Mouse (Mus musculus): ENCODE results near the gene Cpxm2. TPM values are rescaled to one million over a fixed set of nuclear protein-coding genes. Genes with fewer than 3 reads are reported as not detected.

Cpxm2 gene
- total RNA-seq, 1 experiment from 2014 or later, result not detected

GRCm38 (mm10) chr7:132162254-132162653 is 7.7 kb upstream of the Cpxm2 start:
- no peak for ATAC-seq (replicated peaks in 1 of 2; ENCODE audit: insufficient read depth in 1 of 2, low FRiP score in 2 of 2, low TSS enrichment in 1 of 2, low read depth in 1 of 2, poor library complexity in 2 of 2, severe bottlenecking in 2 of 2)

DNA sequence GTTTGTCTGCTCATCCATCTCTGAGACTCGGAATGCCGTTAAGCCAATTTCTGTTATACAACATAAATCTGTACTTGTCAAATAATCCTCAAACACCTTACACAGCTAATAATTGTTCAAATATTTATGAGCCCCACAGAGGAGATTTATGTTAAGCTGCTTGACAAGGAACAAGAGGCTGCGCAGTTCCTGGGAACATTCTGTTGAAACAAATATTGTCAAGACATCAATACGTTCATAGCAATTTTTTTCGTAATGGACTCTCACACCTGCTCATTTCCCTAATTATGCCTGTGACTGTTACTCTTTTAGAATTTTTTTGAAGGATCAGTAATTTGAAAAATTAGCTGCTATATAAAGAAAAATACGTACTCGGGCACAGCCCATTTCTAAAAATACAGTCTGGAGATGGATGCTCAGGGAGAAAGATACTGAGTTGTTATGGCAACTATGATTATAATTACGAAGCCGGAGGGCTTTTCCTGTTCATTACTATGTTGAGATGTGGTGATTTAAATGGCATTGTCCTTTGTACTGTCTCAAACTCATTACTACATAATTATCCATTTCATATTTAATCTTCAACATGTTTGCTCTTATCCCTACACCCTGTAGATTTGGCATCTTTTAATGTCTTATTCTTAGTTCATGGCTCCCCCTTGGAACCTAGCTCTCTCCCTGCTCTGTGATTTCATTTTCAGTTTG is 3.9 kb upstream of the Cpxm2 start:
- ATAC-seq (replicated peaks in 1 of 2; ENCODE audit: insufficient read depth in 1 of 2, low FRiP score in 2 of 2, low TSS enrichment in 1 of 2, low read depth in 1 of 2, poor library complexity in 2 of 2, severe bottlenecking in 2 of 2), result no peak

DNA sequence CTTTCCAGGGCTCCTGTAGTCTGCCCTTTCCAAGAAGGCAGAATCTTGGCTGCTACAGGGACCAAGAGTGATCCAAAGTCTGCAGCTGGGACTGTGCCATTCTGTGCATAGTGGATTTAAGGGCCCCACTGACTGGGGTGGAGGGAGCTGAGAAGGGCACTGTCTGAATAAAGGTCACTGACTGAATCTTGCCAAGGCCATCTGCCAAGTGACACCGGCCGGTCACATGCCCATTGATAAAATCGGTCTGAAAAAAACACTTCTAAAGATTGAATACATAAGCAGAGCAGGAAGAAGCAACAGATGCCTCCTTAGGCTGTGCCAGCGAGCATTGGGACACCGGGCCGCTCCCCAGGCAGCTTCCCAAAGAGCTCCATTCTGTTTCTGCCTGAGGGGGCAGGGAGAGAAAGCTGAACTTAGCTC is 803 bp downstream of the Cpxm2 start:
- no peak for ATAC-seq (replicated peaks in 1 of 2; ENCODE audit: insufficient read depth in 1 of 2, low FRiP score in 2 of 2, low TSS enrichment in 1 of 2, low read depth in 1 of 2, poor library complexity in 2 of 2, severe bottlenecking in 2 of 2)

GRCm38 (mm10) chr7:132145227-132145800 is 9.2 kb downstream of the Cpxm2 start:
- ATAC-seq (replicated peaks in 1 of 2; ENCODE audit: insufficient read depth in 1 of 2, low FRiP score in 2 of 2, low TSS enrichment in 1 of 2, low read depth in 1 of 2, poor library complexity in 2 of 2, severe bottlenecking in 2 of 2), result no peak

GRCm38 (mm10) chr7:132128687-132129086 is 25.9 kb downstream of the Cpxm2 start:
- ATAC-seq (replicated peaks in 1 of 2; ENCODE audit: insufficient read depth in 1 of 2, low FRiP score in 2 of 2, low TSS enrichment in 1 of 2, low read depth in 1 of 2, poor library complexity in 2 of 2, severe bottlenecking in 2 of 2), result no peak

- no peak for ATAC-seq (replicated peaks in 1 of 2; ENCODE audit: insufficient read depth in 1 of 2, low FRiP score in 2 of 2, low TSS enrichment in 1 of 2, low read depth in 1 of 2, poor library complexity in 2 of 2, severe bottlenecking in 2 of 2)
Measured at GRCm38 (mm10) chr7:132124948-132125347, 29.6 kb downstream of the Cpxm2 start.

DNA sequence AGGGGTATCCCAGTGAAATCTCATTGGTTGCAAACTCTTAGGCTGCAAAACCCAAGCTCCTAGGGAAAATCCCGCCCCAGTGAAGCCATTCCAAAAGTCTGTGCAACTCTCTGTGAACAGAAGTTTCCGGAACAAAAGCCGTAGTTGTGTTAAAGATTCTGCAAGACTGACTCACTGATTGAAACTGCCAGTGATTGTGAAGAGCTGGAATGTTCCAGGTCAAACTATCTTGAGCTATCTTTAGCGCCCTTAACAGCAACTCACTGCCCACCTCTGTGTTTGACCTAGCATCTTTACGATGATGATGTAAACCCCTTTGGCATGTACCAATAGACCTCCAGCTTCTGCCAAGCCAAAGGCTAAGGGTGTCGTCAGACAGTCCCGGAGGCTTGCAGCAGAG is 31.3 kb downstream of the Cpxm2 start:
- no peak for ATAC-seq (replicated peaks in 1 of 2; ENCODE audit: insufficient read depth in 1 of 2, low FRiP score in 2 of 2, low TSS enrichment in 1 of 2, low read depth in 1 of 2, poor library complexity in 2 of 2, severe bottlenecking in 2 of 2)

DNA sequence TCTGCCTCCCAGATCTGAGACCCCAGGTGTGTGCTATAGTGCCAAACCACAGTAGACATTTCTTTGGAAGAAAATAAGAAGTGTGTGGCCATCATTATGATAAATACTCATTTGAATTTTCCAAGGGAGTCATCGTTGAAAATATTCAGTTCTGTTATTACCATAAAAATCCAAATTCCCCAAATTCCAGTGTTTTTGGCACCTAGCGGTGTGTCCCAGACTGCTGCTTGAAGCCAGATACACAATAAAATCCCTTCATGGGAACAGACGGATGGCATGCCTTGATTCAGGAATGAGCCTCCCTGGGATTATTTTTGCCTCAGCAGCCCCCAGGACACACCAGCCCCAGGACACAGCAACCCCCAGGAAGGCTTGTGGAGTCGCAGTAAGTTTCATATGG is 34.7 kb downstream of the Cpxm2 start:
- no peak for ATAC-seq (replicated peaks in 1 of 2; ENCODE audit: insufficient read depth in 1 of 2, low FRiP score in 2 of 2, low TSS enrichment in 1 of 2, low read depth in 1 of 2, poor library complexity in 2 of 2, severe bottlenecking in 2 of 2)

DNA sequence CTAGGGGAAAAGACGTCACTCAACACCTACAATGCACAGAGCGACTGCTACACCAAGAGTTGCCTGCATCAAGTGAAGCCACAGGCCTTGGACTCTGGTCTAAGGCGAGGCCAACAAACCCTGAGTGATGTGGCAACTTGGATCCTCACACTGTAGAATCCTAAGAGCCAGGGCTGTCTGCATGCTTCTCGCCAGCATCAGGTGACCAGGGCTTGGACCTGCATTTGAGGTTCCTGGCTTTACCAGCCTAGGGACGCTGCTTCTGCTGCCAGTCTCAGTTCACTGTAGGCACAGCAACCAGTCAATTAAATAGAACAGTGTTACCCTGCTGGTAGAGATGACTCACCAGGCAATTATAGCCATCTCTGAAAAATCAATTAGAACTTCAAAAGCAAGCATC is 42.8 kb downstream of the Cpxm2 start:
- ATAC-seq (replicated peaks in 1 of 2; ENCODE audit: insufficient read depth in 1 of 2, low FRiP score in 2 of 2, low TSS enrichment in 1 of 2, low read depth in 1 of 2, poor library complexity in 2 of 2, severe bottlenecking in 2 of 2), result no peak

DNA sequence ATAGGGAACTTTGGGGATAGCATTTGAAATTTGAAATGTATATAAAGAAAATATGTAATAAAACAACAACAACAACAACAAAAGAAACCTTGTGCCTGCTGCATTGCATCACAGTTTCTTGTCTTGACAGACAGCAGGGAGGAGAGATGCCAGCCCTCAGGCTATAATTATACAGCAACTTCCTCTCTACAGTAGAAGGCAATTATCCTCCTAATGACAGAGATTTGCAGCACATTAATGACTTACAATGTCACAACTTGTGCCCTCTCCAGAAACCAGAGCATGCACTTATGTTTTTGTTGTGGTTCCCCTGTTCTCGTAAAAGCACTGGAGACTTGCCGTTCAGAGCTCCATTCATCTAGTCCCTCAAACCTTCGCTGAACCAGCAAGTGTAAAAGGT is 44.2 kb downstream of the Cpxm2 start:
- no peak for ATAC-seq (replicated peaks in 1 of 2; ENCODE audit: insufficient read depth in 1 of 2, low FRiP score in 2 of 2, low TSS enrichment in 1 of 2, low read depth in 1 of 2, poor library complexity in 2 of 2, severe bottlenecking in 2 of 2)

- no peak for ATAC-seq (replicated peaks in 1 of 2; ENCODE audit: insufficient read depth in 1 of 2, low FRiP score in 2 of 2, low TSS enrichment in 1 of 2, low read depth in 1 of 2, poor library complexity in 2 of 2, severe bottlenecking in 2 of 2)
Measured at GRCm38 (mm10) chr7:132106891-132107290, 47.6 kb downstream of the Cpxm2 start.

GRCm38 (mm10) chr7:132105326-132105725 is 49.2 kb downstream of the Cpxm2 start:
- ATAC-seq (replicated peaks in 1 of 2; ENCODE audit: insufficient read depth in 1 of 2, low FRiP score in 2 of 2, low TSS enrichment in 1 of 2, low read depth in 1 of 2, poor library complexity in 2 of 2, severe bottlenecking in 2 of 2), result no peak

DNA sequence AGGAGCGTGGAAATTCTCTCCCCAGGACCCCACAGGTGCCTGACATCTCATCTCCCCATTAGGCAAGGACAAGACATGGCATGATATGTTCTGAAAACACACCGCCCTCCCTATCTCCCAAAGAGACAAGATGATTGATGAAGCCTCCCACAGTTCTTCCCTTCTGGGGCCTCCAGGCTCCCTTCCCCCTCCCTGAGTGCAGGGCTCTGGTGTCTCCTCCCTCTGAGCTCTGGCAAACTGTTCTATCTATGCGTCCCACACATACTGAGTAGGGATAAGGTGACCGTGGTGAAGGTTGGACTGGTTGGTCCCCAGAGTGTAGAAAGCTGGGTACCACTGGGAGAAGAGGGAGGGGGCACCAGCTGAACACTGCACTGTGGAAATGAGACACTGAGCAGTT is 56.1 kb downstream of the Cpxm2 start:
- ATAC-seq (replicated peaks in 1 of 2; ENCODE audit: insufficient read depth in 1 of 2, low FRiP score in 2 of 2, low TSS enrichment in 1 of 2, low read depth in 1 of 2, poor library complexity in 2 of 2, severe bottlenecking in 2 of 2), result no peak

GRCm38 (mm10) chr7:132094666-132095065 is 59.9 kb downstream of the Cpxm2 start:
- ATAC-seq (replicated peaks in 1 of 2; ENCODE audit: insufficient read depth in 1 of 2, low FRiP score in 2 of 2, low TSS enrichment in 1 of 2, low read depth in 1 of 2, poor library complexity in 2 of 2, severe bottlenecking in 2 of 2), result no peak

- no peak for ATAC-seq (replicated peaks in 1 of 2; ENCODE audit: insufficient read depth in 1 of 2, low FRiP score in 2 of 2, low TSS enrichment in 1 of 2, low read depth in 1 of 2, poor library complexity in 2 of 2, severe bottlenecking in 2 of 2)
Measured at GRCm38 (mm10) chr7:132091551-132091950, 63.0 kb downstream of the Cpxm2 start.

GRCm38 (mm10) chr7:132088606-132089005 is 65.9 kb downstream of the Cpxm2 start:
- no peak for ATAC-seq (replicated peaks in 1 of 2; ENCODE audit: insufficient read depth in 1 of 2, low FRiP score in 2 of 2, low TSS enrichment in 1 of 2, low read depth in 1 of 2, poor library complexity in 2 of 2, severe bottlenecking in 2 of 2)

GRCm38 (mm10) chr7:132088181-132088580 is 66.4 kb downstream of the Cpxm2 start:
- ATAC-seq (replicated peaks in 1 of 2; ENCODE audit: insufficient read depth in 1 of 2, low FRiP score in 2 of 2, low TSS enrichment in 1 of 2, low read depth in 1 of 2, poor library complexity in 2 of 2, severe bottlenecking in 2 of 2), result no peak

DNA sequence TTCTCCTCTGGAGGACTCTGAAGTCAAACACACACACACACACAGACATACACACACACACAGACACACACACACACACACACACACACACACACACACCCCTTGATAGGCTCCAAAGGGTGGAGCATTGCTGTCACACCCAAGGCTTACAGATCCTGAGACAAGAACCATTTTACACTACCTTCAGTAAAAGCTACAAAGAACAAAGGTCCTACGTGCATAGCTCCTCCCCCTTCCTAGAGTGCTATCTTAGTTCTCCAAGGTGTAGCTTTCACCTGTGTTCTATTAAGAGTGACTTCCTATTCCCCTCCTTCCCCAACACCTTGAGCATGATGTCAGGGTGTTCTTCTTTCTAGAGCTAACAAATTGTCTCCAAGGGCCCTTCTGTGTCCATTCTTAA is 78.7 kb downstream of the Cpxm2 start:
- no peak for ATAC-seq (replicated peaks in 1 of 2; ENCODE audit: insufficient read depth in 1 of 2, low FRiP score in 2 of 2, low TSS enrichment in 1 of 2, low read depth in 1 of 2, poor library complexity in 2 of 2, severe bottlenecking in 2 of 2)

GRCm38 (mm10) chr7:132074503-132074902 is 80.0 kb downstream of the Cpxm2 start:
- no peak for ATAC-seq (replicated peaks in 1 of 2; ENCODE audit: insufficient read depth in 1 of 2, low FRiP score in 2 of 2, low TSS enrichment in 1 of 2, low read depth in 1 of 2, poor library complexity in 2 of 2, severe bottlenecking in 2 of 2)

Data from hematopoietic stem cell, adult 5-6 weeks (primary cell).